Mouse (Mus musculus) ES-Bruce4 (cell line): ENCODE data around the gene Hoxa4.

ENCODE experiments used
- CTCF ChIP-seq: IDR thresholded peaks from one replicate; pipeline ENCODE4 v1.8.1; 2011; ENCODE audit warnings: low read depth, low read length
- POLR2A ChIP-seq: IDR thresholded peaks from one replicate; pipeline ENCODE4 v1.8.1; 2011; ENCODE audit warnings: low read length; ENCODE audit not compliant: insufficient read depth

DNA sequence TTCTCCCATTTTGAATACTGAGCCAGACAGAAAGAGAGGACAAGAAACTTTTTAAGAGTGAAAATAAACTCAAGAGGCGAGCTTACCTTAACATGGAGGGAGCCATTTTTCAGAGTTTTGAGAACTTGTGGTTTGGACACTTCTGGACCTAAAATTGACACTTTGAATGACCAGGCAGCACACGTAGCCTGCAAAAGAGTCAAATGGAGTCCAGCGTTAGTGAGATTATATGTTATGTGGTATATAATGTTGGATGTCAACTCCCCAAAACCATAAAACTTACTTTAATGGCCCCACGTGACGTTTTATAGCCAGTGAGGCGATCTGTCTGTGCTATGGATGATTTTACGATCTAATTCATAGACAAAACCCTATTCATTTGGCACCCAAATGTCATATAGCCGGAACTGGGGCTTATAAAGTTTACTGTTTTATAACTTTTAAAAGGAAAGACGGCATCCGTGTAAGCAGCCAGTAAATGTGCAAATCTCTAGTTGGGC lies 9.2 kb upstream of the Hoxa4 start:
- no peak for TF ChIP-seq POLR2A
- no peak for TF ChIP-seq CTCF
